Mouse (Mus musculus) liver, embryonic 11.5 days (tissue): ENCODE measurements around the gene Pqbp1. TPM values are rescaled to one million over a fixed set of nuclear protein-coding genes. Genes with fewer than 3 reads are reported as not detected.

Experiments
- ATAC-seq: fragments of 200-750 bp; cut with Nextera tagmentation; replicated peaks from 2 replicates; pipeline ENCODE4 v1.8.0; 2017; ENCODE audit warnings: moderate number of reproducible peaks, mild to moderate bottlenecking, moderate TSS enrichment, moderate library complexity; ENCODE audit not compliant: low FRiP score
- DNase-seq: peaks from one replicate; pipeline ENCODE4 v3.0.0-alpha.2; 2017; ENCODE audit warnings: low spot score
- H3K27ac ChIP-seq: fragments of 300-500 bp; sonication (generic); 2 replicates; pipeline ENCODE4 v1.5.1; 2014; ENCODE audit warnings: mild to moderate bottlenecking, low read depth, low read length, control low read depth
- H3K27me3 ChIP-seq: fragments of 300-500 bp; sonication (generic); replicated peaks from 2 replicates; pipeline ENCODE4 v1.6.1; 2014; ENCODE audit warnings: low read length, mixed read lengths; ENCODE audit not compliant: control insufficient read depth, insufficient read depth
- H3K36me3 ChIP-seq: fragments of 300-500 bp; sonication (generic); 2 replicates; pipeline ENCODE4 v1.6.1; 2014; ENCODE audit warnings: mild to moderate bottlenecking, low read length, moderate library complexity, mixed read lengths; ENCODE audit not compliant: control insufficient read depth, insufficient read depth
- H3K4me1 ChIP-seq: fragments of 300-500 bp; sonication (generic); replicated peaks from 2 replicates; pipeline ENCODE4 v1.6.1; 2014; ENCODE audit warnings: low read length, mixed read lengths; ENCODE audit not compliant: control insufficient read depth, insufficient read depth
- H3K4me2 ChIP-seq: fragments of 300-500 bp; sonication (generic); 2 replicates; pipeline ENCODE4 v1.6.1; 2014; ENCODE audit warnings: mild to moderate bottlenecking, control low read depth, moderate library complexity
- H3K4me3 ChIP-seq: fragments of 300-500 bp; sonication (generic); 2 replicates; pipeline ENCODE4 v1.5.1; 2014; ENCODE audit warnings: low read depth, low read length, control low read depth
- H3K9ac ChIP-seq: fragments of 300-500 bp; sonication (generic); 2 replicates; pipeline ENCODE4 v1.6.1; 2014; ENCODE audit warnings: low read depth, low read length, control low read depth
- H3K9me3 ChIP-seq: fragments of 300-500 bp; sonication (generic); 2 replicates; pipeline ENCODE4 v1.6.1; 2016; ENCODE audit warnings: low read length, inconsistent platforms, mixed read lengths; ENCODE audit not compliant: control insufficient read depth
- WGBS: fragments of 180-500 bp; shearing (Covaris S2); extraction: QIAGEN DNeasy Blood & Tissue Kit; methylation state at CpG from one replicate; pipeline ENCODE4 v1.1.7; 2014; 5-methylcytosine and 5-hydroxymethylcytosine counted together
- polyA plus RNA-seq: library from polyadenylated mRNA; unstranded; fragments of >200 nt; fragmentation: Nextera tagmentation; extraction: Ambion mirVana; gene quantifications from 2 replicates; pipeline ENCODE4 v1.2.1, GENCODE M21; 2014

Pqbp1 gene
- polyA plus RNA-seq, 1 experiment from 2014 or later = 95.3 TPM

- Histone ChIP-seq H3K4me2 (no peak overlapping the region), H3K27me3 (no peaks in the 10 kb centered on the region), H3K4me1 (no peaks in the 10 kb centered on the region; the same call in 1 of the 2 replicates), H3K27ac (no peak overlapping the region), H3K4me3 (no peak overlapping the region), H3K9ac (no peak overlapping the region), H3K9me3 (no peaks in the 10 kb centered on the region), H3K36me3 (no peaks in the 10 kb centered on the region; the same call in 1 of the 2 replicates)
- ATAC-seq = no peak
- DNase-seq = no peak
- 43% methylated on average over 2 of the region's 2 CpGs for WGBS
Observed at GRCm38 (mm10) chrX:7865786-7866185, 33.3 kb downstream of the Pqbp1 start.

- H3K4me1 ChIP-seq = peaks cover 2% of the 10 kb centered on the region
- ATAC-seq (no peak), DNase-seq (no peak)
- H3K27me3 ChIP-seq = no peaks in the 10 kb centered on the region
- H3K9me3 ChIP-seq = no peaks in the 10 kb centered on the region
- H3K27ac ChIP-seq = no peak overlapping the region
- no peak overlapping the region for H3K9ac ChIP-seq
- no peaks in the 10 kb centered on the region; the same call in 1 of the 2 replicates for H3K36me3 ChIP-seq
- 0 out of 2 replicates have a peak overlapping the region, but pooled peaks have one; percentile 9 for H3K4me2 ChIP-seq
- 50% methylated on average over 2 of the region's 2 CpGs for WGBS
- no peak overlapping the region for H3K4me3 ChIP-seq
Observed at GRCm38 (mm10) chrX:7865343-7865742, 33.7 kb downstream of the Pqbp1 start.

- no peaks in the 10 kb centered on the region for H3K9me3 ChIP-seq
- H3K4me3 ChIP-seq = no peak overlapping the region
- no peaks in the 10 kb centered on the region for H3K27me3 ChIP-seq
- ATAC-seq (no peak), DNase-seq (no peak)
- H3K36me3 ChIP-seq = no peaks in the 10 kb centered on the region; the same call in 1 of the 2 replicates
- no peak overlapping the region for H3K4me2 ChIP-seq
- no peak overlapping the region for H3K9ac ChIP-seq
- WGBS = 69% methylated on average over 3 of the region's 3 CpGs
- peaks cover 3% of the 10 kb centered on the region for H3K4me1 ChIP-seq
- no peak overlapping the region for H3K27ac ChIP-seq
Observed at GRCm38 (mm10) chrX:7864551-7864950, 34.5 kb downstream of the Pqbp1 start.

- DNase-seq (no peak), ATAC-seq (no peak)
- H3K9me3 ChIP-seq = no peaks in the 10 kb centered on the region
- no peak overlapping the region for H3K27ac ChIP-seq
- H3K27me3 ChIP-seq = no peaks in the 10 kb centered on the region
- H3K9ac ChIP-seq = no peak overlapping the region
- H3K4me2 ChIP-seq = no peak overlapping the region
- no peaks in the 10 kb centered on the region; the same call in 1 of the 2 replicates for H3K36me3 ChIP-seq
- peaks cover 3% of the 10 kb centered on the region for H3K4me1 ChIP-seq
- H3K4me3 ChIP-seq = no peak overlapping the region
- 81% methylated on average over 1 of the region's 1 CpGs for WGBS
Observed at GRCm38 (mm10) chrX:7863181-7863580, 35.9 kb downstream of the Pqbp1 start.

- H3K9ac ChIP-seq = no peak overlapping the region
- no peak for ATAC-seq
- 44% methylated on average over 3 of the region's 3 CpGs for WGBS
- H3K4me2 ChIP-seq = no peak overlapping the region
- H3K9me3 ChIP-seq = no peaks in the 10 kb centered on the region
- no peaks in the 10 kb centered on the region; the same call in 1 of the 2 replicates for H3K36me3 ChIP-seq
- H3K27ac ChIP-seq = no peak overlapping the region
- no peaks in the 10 kb centered on the region for H3K27me3 ChIP-seq
- H3K4me3 ChIP-seq = no peak overlapping the region
- DNase-seq = no peak
- peaks cover 3% of the 10 kb centered on the region for H3K4me1 ChIP-seq
Observed at GRCm38 (mm10) chrX:7859191-7859753, 39.8 kb downstream of the Pqbp1 start.

- Histone ChIP-seq H3K4me2 (no peak overlapping the region), H3K4me1 (no peaks in the 10 kb centered on the region; the same call in 1 of the 2 replicates), H3K9me3 (no peaks in the 10 kb centered on the region), H3K4me3 (no peak overlapping the region), H3K27ac (no peak overlapping the region), H3K36me3 (no peaks in the 10 kb centered on the region; the same call in 1 of the 2 replicates), H3K9ac (no peak overlapping the region), H3K27me3 (no peaks in the 10 kb centered on the region)
- no peak for ATAC-seq
- WGBS = 37% methylated on average over 2 of the region's 2 CpGs
- DNase-seq = no peak
Observed at GRCm38 (mm10) chrX:7854578-7854977, 44.5 kb downstream of the Pqbp1 start.

- no peak for ATAC-seq
Observed at GRCm38 (mm10) chrX:7847845-7848244, 51.2 kb downstream of the Pqbp1 start.

More at GRCm38 (mm10) chrX:7847845-7848244, 51.2 kb downstream of the Pqbp1 start:
- H3K9ac ChIP-seq = no peak overlapping the region
- H3K4me1 ChIP-seq = no peaks in the 10 kb centered on the region; the same call in 1 of the 2 replicates
- H3K36me3 ChIP-seq = no peaks in the 10 kb centered on the region; the same call in 1 of the 2 replicates
- H3K27me3 ChIP-seq = no peaks in the 10 kb centered on the region
- H3K4me3 ChIP-seq = no peak overlapping the region
- H3K9me3 ChIP-seq = no peaks in the 10 kb centered on the region
- H3K4me2 ChIP-seq = no peak overlapping the region
- H3K27ac ChIP-seq = no peak overlapping the region
- no peak for DNase-seq
- WGBS = 69% methylated on average over 2 of the region's 2 CpGs
